Mouse (Mus musculus) bone marrow, adult 2 months (tissue): Measurements from ENCODE around the gene Bank1. TPM values are rescaled to one million over a fixed set of nuclear protein-coding genes. Genes with fewer than 3 reads are reported as not detected.

Experiments
- H3K27ac ChIP-seq: fragments of 200-500 bp; 2 replicates; pipeline ENCODE4 v1.5.1; 2012; ENCODE audit warnings: low read depth, mild to moderate bottlenecking, control low read depth, inconsistent platforms, low read length; ENCODE audit not compliant: control insufficient read depth, poor library complexity, insufficient read depth
- H3K4me1 ChIP-seq: fragments of 200-500 bp; 2 replicates; pipeline ENCODE4 v1.6.1; 2011; ENCODE audit warnings: low read length; ENCODE audit not compliant: control insufficient read depth, insufficient read depth
- H3K4me3 ChIP-seq: fragments of 200-500 bp; replicated peaks from 2 replicates; pipeline ENCODE3; 2011; ENCODE audit warnings: mild to moderate bottlenecking, low read depth, low read length, control low read depth; ENCODE audit not compliant: control insufficient read depth
- CTCF ChIP-seq: fragments of 200-500 bp; IDR thresholded peaks from 2 replicates; pipeline ENCODE4 v1.5.1; 2011; ENCODE audit warnings: low read length, control low read depth; ENCODE audit not compliant: control insufficient read depth, insufficient read depth
- POLR2A ChIP-seq: fragments of 200-500 bp; IDR thresholded peaks from 2 replicates; pipeline ENCODE4 v1.6.1; 2011; ENCODE audit warnings: low read depth, mild to moderate bottlenecking, control low read depth, low read length, borderline replicate concordance; ENCODE audit not compliant: control insufficient read depth
- WGBS: fragments of 180-500 bp; shearing (Covaris S2); methylation state at CpG from one replicate; pipeline ENCODE4 v1.1.7; 2018; 5-methylcytosine and 5-hydroxymethylcytosine counted together
- polyA plus RNA-seq: library from polyadenylated mRNA; stranded (reverse); fragments of >200 nt; gene quantifications from 2 replicates; pipeline ENCODE4 v1.2.4, GENCODE M21; 2011; ENCODE audit warnings: low replicate concordance; ENCODE audit not compliant: missing spikeins, insufficient read depth, insufficient read length

Bank1 gene
- polyA plus RNA-seq, 1 experiment = 15.2 TPM

GRCm38 (mm10) chr3:136166033-136166361 lies 159.9 kb downstream of the Bank1 start:
- Histone ChIP-seq H3K4me3 (no peak overlapping the region), H3K4me1 (no peaks in the 10 kb centered on the region), H3K27ac (no peak overlapping the region)
- no peak for TF ChIP-seq CTCF
- no peak for TF ChIP-seq POLR2A
- WGBS = 91% methylated on average over 2 of the region's 2 CpGs

GRCm38 (mm10) chr3:136165167-136166032 lies 160.5 kb downstream of the Bank1 start:
- H3K4me1 ChIP-seq = no peaks in the 10 kb centered on the region
- 69% methylated on average over 7 of the region's 7 CpGs for WGBS
- H3K27ac ChIP-seq = no peak overlapping the region
- no peak overlapping the region for H3K4me3 ChIP-seq
- no peak for TF ChIP-seq POLR2A

GRCm38 (mm10) chr3:136158059-136158458 lies 167.8 kb downstream of the Bank1 start:
- no peak for TF ChIP-seq CTCF
- no peak for TF ChIP-seq POLR2A
- 85% methylated on average over 2 of the region's 2 CpGs for WGBS
- Histone ChIP-seq H3K27ac (no peak overlapping the region), H3K4me3 (no peak overlapping the region), H3K4me1 (no peaks in the 10 kb centered on the region)

GRCm38 (mm10) chr3:136155555-136155954 lies 170.3 kb downstream of the Bank1 start:
- 73% methylated on average over 1 of the region's 1 CpGs for WGBS
- Histone ChIP-seq H3K27ac (no peak overlapping the region), H3K4me1 (no peaks in the 10 kb centered on the region), H3K4me3 (no peak overlapping the region)
- TF ChIP-seq POLR2A (no peak), CTCF (no peak)

GRCm38 (mm10) chr3:136150886-136151285 lies 175.0 kb downstream of the Bank1 start:
- no peak overlapping the region for H3K4me3 ChIP-seq
- TF ChIP-seq CTCF (no peak), POLR2A (no peak)
- 77% methylated on average over 3 of the region's 3 CpGs for WGBS

GRCm38 (mm10) chr3:136147166-136147565 lies 178.7 kb downstream of the Bank1 start:
- 80% methylated on average over 2 of the region's 2 CpGs for WGBS
- H3K4me1 ChIP-seq = no peaks in the 10 kb centered on the region
- no peak overlapping the region for H3K4me3 ChIP-seq
- H3K27ac ChIP-seq = no peak overlapping the region
- TF ChIP-seq CTCF = no peak
- no peak for TF ChIP-seq POLR2A

More at GRCm38 (mm10) chr3:136150886-136151285, 175.0 kb downstream of the Bank1 start:
- H3K27ac ChIP-seq = no peak overlapping the region
- H3K4me1 ChIP-seq = no peaks in the 10 kb centered on the region

GRCm38 (mm10) chr3:136132013-136132412 lies 193.9 kb downstream of the Bank1 start:
- TF ChIP-seq POLR2A = no peak
- no peak for TF ChIP-seq CTCF
- 71% methylated on average over 3 of the region's 3 CpGs for WGBS
- Histone ChIP-seq H3K4me3 (no peak overlapping the region), H3K27ac (no peak overlapping the region), H3K4me1 (no peaks in the 10 kb centered on the region)

- 88% methylated on average over 5 of the region's 5 CpGs for WGBS
These were observed 210.2 kb downstream of the Bank1 start for GRCm38 (mm10) chr3:136115478-136116215.

More at GRCm38 (mm10) chr3:136115478-136116215, 210.2 kb downstream of the Bank1 start:
- Histone ChIP-seq H3K4me1 (no peaks in the 10 kb centered on the region), H3K4me3 (no peak overlapping the region), H3K27ac (no peak overlapping the region)
- TF ChIP-seq POLR2A (no peak), CTCF (no peak)
